Mouse (Mus musculus): ENCODE measurements around the gene Rbfox2.

Rbfox2 gene

GRCm38 (mm10) chr15:77331444-77331843 is 24.6 kb upstream of the Rbfox2 start:
- in situ Hi-C loops (cut with MboI), result no loop called here

DNA sequence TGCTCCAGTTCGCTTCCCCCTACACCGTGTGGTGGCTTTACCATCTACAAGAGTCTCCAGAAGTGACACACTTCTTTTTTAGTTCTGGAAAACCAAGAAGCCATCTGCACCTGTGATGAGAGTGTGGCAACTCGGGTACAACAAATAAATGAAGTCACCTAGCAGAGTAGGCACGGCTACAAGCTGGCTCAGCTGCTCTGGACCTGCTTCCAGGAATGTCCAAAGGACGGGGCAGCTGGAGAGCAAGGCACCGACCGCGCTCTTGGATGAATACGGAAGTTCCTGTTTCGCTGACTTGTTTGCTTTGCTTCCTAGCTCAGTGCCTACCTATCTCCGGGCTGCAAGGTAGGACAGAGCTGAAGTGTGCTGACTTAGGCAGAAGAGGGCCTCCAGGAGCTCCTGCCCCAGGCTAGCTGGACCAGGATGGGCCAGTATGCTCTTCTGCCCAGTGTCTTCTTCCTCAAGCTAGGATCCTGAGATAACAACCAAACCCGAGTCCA is 22.9 kb upstream of the Rbfox2 start:
- in situ Hi-C loops (cut with MboI), result no loop called here

DNA sequence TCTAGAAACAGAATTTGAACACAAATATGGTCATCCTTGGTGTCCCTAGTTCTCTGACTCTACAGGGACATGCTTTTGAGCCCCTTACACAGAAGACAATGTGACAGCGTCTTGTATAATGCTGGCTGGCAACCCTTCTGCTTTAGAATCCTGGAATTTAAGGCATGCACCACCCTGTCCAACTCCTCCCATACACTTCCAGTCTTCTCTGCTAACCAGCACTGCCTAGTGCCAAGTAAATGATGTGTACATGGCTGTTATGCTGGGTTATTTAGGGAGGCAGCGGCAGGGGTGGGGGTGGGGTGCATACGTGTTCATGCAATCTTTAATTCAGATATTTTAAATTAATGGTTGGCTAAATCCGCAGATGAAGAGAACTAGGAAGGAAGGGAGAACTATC is 19.6 kb upstream of the Rbfox2 start:
- in situ Hi-C loops (cut with MboI), result no loop called here

- in situ Hi-C loops (cut with MboI), result no loop called here
These were observed 17.6 kb upstream of the Rbfox2 start for GRCm38 (mm10) chr15:77324426-77324825.

DNA sequence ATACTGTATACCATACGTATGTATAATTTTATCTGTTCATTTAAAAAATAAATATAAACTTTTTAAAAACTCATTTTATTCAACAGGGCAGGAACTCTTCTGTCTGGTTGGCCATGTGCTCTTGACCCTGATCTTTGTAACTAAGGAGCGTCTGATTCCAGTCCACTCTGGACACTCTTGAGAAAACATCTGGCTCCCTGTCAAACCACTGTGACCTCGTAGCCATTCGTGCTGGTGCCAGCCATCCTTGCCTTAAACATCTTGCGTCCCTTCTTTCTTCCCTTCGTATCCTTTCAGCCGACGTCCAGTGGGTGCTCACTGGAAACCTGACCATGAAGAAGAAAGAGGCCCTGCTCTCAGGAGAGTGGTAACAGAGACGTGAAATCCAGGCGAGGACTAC is 16.4 kb upstream of the Rbfox2 start:
- in situ Hi-C loops (cut with MboI), result no loop called here

DNA sequence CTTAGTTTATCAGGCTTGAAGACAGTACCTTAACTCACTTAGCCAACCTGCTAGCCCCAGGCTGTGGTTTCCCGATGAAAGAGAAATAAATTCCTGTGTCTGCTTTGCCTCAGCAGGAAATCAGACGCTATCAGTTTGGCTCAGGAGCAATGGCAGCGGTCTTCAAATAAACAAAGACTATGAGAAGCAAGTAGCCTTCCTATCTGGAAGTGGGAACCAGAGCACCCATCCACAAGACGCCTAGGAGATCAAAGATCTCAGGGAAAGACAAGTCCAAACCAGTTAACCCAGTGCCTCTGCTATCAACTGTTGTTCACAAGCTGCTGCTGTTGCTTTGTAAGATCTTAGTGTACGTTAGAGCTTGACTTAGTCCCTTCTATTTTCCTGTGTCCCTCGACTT is 6.9 kb upstream of the Rbfox2 start:
- in situ Hi-C loops (cut with MboI), result no loop called here

DNA sequence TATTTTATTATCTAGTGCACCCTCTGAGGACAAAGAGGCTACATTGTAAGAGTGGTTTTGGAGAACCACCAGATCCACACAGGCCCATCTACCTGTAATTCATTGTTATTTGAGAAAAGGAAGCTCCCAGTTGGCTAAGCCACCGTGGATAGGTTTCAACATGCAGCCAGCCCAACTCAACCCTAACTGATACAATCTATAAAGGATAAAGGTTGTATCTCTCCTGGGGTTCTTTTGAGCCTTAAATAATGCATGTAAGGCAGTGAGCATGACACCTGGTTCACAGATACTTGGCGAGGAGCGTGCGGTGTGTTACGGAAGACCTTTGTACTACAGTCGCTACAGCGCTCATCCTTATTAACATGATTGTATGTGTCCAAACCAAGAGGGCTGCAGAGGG is 6.0 kb upstream of the Rbfox2 start:
- in situ Hi-C loops (cut with MboI), result no loop called here

- in situ Hi-C loops (cut with MboI), result no loop called here
These were observed 1.1 kb upstream of the Rbfox2 start for GRCm38 (mm10) chr15:77307767-77308495.

- in situ Hi-C loops (cut with MboI), result no loop called here
These were observed 805 bp downstream of the Rbfox2 start for GRCm38 (mm10) chr15:77305852-77306546.

DNA sequence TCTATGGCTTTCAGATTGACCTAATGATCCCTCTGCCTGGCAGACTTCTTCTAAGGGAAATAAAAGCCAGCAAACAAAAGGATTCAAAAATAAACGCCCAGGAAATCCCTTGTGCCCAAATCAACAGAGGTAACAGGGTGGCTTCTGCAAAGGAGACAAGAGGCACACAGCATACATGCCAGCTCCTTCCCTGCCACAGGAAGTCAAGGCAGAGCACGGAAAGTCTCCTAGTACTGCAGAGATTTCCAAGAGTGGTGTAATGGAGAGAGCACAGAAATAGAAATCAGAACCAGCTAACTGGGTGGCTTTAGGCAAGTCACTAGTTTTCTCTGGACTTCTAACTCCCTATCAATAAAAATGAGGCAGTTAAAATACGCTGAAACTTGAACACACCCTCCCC is 1.8 kb downstream of the Rbfox2 start:
- in situ Hi-C loops (cut with MboI), result no loop called here

DNA sequence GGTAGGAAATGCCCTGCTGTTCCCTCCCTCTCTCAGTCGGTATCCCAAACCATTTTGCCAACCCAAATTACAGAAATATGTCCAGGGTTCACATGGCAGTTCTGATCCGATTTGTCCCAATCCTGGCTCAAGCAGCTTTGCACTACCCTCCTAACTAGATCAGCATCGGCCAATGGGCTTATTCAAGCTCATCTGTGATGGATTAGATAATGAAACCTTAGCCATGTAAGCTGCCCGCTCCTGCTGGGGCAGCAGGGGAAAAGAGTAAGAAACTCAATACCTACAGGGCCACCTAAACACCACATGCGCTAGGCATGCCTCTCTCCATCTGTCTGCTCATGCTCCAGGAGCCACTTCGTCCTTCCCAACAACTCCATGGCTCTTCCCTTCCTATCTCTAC is 5.7 kb downstream of the Rbfox2 start:
- in situ Hi-C loops (cut with MboI), result no loop called here

DNA sequence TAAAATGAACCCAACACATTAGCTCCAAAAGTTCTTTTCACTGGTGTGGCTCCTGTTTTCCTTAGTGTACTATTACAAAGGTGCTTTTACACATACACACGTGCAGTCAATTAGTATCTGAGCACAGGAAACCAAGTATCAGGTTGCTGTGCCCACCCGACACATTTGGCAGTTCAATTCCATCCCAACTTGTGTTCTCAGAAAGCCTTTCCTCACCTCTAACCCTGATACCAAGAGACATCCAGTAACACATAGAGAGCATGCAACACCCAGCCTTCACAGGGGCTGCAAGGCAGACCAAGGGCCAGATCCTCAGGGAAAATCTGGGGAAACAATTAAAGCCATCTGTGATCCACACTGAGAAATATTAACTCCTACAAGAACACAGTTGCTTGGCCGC is 8.2 kb downstream of the Rbfox2 start:
- in situ Hi-C loops (cut with MboI), result no loop called here

- in situ Hi-C loops (cut with MboI), result no loop called here
These were observed 10.2 kb downstream of the Rbfox2 start for GRCm38 (mm10) chr15:77296635-77297034.

DNA sequence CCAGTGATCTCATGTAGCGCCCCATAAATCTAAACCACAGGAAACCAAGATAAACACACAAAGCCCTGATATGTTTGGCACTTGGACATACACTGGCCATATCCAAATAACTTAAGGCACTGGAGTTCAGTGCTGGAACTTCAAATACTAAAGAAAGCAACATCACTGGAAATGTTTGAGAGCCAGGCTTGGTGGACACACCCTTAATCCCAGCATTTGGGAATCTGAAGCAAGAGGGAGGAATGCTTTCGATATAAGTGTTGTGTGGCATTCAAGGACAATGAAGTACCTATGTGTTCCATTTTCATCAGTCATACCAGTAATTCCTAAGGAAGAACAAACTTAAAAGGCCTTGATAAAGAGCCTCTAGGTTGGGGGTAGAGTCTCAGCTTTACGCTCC is 13.3 kb downstream of the Rbfox2 start:
- in situ Hi-C loops (cut with MboI), result no loop called here

- in situ Hi-C loops (cut with MboI), result no loop called here
These were observed 14.4 kb downstream of the Rbfox2 start for GRCm38 (mm10) chr15:77292381-77292780.

- in situ Hi-C loops (cut with MboI), result no loop called here
These were observed 15.3 kb downstream of the Rbfox2 start for GRCm38 (mm10) chr15:77291471-77291870.

- in situ Hi-C loops (cut with MboI), result no loop called here
These were observed 16.5 kb downstream of the Rbfox2 start for GRCm38 (mm10) chr15:77290352-77290751.

DNA sequence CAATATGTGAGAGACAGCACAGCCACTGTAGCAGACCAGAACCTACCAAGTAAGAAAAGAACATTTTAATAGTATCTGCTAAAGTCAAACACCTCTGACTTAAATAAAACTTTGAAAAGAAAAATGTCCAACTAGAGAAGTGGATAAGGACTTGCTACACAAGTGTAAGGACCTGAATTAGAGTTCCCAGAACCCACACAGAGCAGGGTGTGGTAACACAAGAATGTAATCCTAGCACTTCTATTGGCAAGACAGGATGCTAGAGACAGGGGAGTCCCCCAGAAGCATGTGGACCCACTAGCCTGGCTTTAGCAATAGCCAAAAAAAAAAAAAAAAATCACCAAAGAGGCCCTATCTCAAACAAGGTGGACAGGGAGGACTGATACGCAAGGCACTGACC is 26.7 kb downstream of the Rbfox2 start:
- in situ Hi-C loops (cut with MboI), result no loop called here

DNA sequence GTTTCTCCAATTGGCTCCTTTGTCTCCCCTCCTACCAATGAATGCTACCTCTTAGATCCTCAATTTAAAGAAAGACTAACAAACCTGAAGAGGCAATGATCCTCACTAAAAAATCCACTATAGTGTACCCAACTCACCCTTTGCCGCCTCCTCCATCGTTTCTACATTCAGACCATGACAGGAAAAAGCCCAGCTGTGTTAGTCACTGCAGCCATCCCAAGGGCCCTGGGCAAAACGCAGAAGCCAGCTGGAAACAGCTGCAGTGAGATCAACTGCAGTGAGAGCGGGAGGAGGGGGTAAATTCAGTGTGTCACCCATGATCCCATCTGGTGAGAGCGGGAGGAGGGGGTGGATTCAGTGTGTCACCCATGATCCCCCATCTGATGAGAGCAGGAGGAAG is 28.0 kb downstream of the Rbfox2 start:
- in situ Hi-C loops (cut with MboI), result no loop called here

DNA sequence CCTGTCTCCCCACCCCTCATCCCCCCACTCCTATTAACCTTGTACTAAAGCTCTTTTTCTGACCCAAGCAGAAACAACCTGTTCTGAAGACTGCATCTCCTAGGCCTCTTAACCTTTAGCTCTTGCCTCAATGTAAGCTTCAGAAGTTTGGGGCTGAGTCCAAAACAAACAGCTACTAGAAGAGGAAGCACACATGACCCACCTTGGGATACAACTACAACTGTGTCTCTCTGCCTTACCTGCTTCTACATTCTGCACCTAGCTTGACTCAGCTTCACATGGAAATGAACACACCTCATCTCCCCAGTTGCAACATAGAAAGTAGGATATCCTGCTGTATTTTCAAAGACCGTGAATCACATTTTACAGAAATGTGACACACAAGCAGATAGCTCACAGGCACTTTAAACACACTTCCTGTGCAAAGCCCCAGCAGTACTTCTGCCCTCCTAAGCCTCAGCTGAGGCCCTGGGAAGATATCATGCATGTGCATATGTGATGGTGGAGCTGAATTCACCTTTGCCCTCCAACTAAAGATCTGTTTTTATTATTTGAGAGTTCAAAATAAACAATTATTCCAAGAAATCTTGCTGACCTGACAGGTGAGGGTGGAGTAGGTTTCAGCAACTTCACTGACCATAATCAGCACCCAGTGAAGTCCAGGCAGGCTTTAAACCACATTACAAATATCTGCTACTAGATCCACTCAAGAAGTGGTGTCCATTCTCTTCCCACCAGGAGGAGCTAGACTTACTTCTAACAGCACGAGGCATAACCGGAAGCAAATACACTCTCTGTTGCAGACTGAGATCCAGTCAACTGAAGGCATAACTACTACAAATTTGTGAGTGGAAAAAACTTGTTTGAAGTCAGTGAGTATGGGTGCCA is 29.7 kb downstream of the Rbfox2 start:
- in situ Hi-C loops (cut with MboI), result no loop called here

- in situ Hi-C loops (cut with MboI), result no loop called here
These were observed 30.5 kb downstream of the Rbfox2 start for GRCm38 (mm10) chr15:77276300-77276699.

DNA sequence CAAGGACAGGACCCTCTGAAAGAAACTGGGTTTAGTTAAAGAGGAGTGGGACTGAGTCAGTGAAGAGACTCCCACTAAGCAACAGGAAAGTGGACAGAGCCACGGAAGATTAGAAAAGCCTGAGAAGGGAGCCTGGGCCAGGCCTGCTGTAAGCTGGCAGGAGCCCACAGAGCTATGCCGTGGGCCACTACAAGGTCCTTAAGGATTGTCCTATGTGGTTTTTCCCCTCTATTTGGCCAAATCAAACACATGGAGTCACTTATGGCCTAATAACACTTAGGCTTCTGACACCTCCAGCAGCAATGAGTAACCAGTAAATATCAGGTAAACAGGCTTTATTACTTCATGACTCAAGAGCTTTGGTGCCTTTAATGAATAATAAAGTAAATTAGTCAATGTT is 31.2 kb downstream of the Rbfox2 start:
- in situ Hi-C loops (cut with MboI), result no loop called here

DNA sequence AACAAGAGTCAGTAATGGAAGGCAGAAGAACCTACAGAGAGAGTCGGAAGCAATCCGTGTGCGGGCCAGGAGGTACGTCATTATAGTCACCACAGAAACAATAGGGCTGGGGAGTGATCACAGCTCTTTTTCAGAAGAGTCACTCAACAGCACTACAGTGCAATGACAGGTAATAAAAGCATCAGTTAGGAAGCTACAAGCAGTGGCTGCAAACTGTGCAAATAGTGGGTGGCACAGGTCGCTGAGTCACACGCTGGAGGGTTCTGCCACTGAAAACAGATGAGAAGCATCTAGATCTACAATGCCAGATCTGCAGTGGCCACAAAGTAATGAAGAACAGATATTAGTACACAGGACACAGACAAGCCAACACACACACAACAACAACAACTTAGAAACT is 32.9 kb downstream of the Rbfox2 start:
- in situ Hi-C loops (cut with MboI), result no loop called here

Data from mature B cell (primary cell).